Mouse (Mus musculus) liver, adult 2 months (tissue): ENCODE results near the gene Il23a. TPM values are rescaled to one million over a fixed set of nuclear protein-coding genes. Genes with fewer than 3 reads are reported as not detected.

Experiments used
- DNase-seq: peaks from one replicate; pipeline ENCODE4 v3.0.0-alpha.2; 2011; ENCODE audit warnings: low read depth, low spot score; ENCODE audit errors: extremely low read depth
- H3K27ac ChIP-seq: fragments of 200-500 bp; replicated peaks from 2 replicates; pipeline ENCODE4 v1.5.1; 2012; ENCODE audit warnings: low read depth, mild to moderate bottlenecking, control low read depth, inconsistent platforms, low read length; ENCODE audit not compliant: insufficient read depth
- H3K27me3 ChIP-seq: fragments of 200-500 bp; 2 replicates; pipeline ENCODE4 v1.6.1; 2012; ENCODE audit warnings: mild to moderate bottlenecking, moderate library complexity, low read length, inconsistent platforms; ENCODE audit not compliant: control insufficient read depth, insufficient read depth
- H3K36me3 ChIP-seq: fragments of 200-500 bp; 2 replicates; pipeline ENCODE4 v1.6.1; 2012; ENCODE audit warnings: low read length, inconsistent platforms; ENCODE audit not compliant: control insufficient read depth, insufficient read depth
- H3K4me1 ChIP-seq: fragments of 200-500 bp; 2 replicates; pipeline ENCODE4 v1.6.1; 2011; ENCODE audit warnings: low read length; ENCODE audit not compliant: control insufficient read depth, insufficient read depth
- H3K4me3 ChIP-seq: fragments of 200-500 bp; 2 replicates; pipeline ENCODE4 v1.5.1; 2011; ENCODE audit warnings: low read depth, mild to moderate bottlenecking, control low read depth, low read length, moderate library complexity; ENCODE audit not compliant: insufficient read depth
- H3K79me2 ChIP-seq: fragments of 200-500 bp; 2 replicates; pipeline ENCODE4 v1.6.1; 2012; ENCODE audit warnings: inconsistent platforms, mild to moderate bottlenecking, low read length, moderate library complexity; ENCODE audit not compliant: control insufficient read depth, insufficient read depth
- H3K9ac ChIP-seq: fragments of 200-500 bp; 2 replicates; pipeline ENCODE4 v1.6.1; 2012; ENCODE audit warnings: low read depth, mild to moderate bottlenecking, control low read depth, inconsistent platforms, low read length
- CTCF ChIP-seq: fragments of 200-500 bp; IDR thresholded peaks from 2 replicates; pipeline ENCODE4 v1.5.1; 2011; ENCODE audit warnings: low read depth, low read length, control low read depth
- POLR2A ChIP-seq: fragments of 200-500 bp; IDR thresholded peaks from 2 replicates; pipeline ENCODE4 v1.6.1; 2011; ENCODE audit warnings: low read length, control low read depth; ENCODE audit not compliant: insufficient read depth; ENCODE audit errors: extremely low read depth
- WGBS: fragments of 180-500 bp; shearing (Covaris S2); methylation state at CpG from one replicate; pipeline ENCODE4 v1.1.7; 2018; 5-methylcytosine and 5-hydroxymethylcytosine counted together
- polyA plus RNA-seq: library from polyadenylated mRNA; depleted of rRNA; stranded (reverse); fragments of >200 nt; gene quantifications from 2 replicates; pipeline ENCODE4 v1.2.3, GENCODE M21; 2012
- total RNA-seq: library from RNA; depleted of rRNA; stranded (reverse); fragments of >200 nt; gene quantifications from 2 replicates; pipeline ENCODE4 v1.2.3, GENCODE M21; 2014

Gene Il23a
- total and polyA plus RNA-seq, 2 experiments: not detected

GRCm38 (mm10) chr10:128310902-128311301 lies 12.3 kb upstream of the Il23a start:
- Histone ChIP-seq H3K79me2 (no peaks in the 10 kb centered on the region), H3K4me1 (no peaks in the 10 kb centered on the region), H3K4me3 (no peak overlapping the region), H3K27ac (no peak overlapping the region), H3K27me3 (no peaks in the 10 kb centered on the region), H3K9ac (no peak overlapping the region), H3K36me3 (peaks cover 40% of the 10 kb centered on the region)
- TF ChIP-seq CTCF (no peak), POLR2A (no peak)
- 80% methylated on average over 4 of the region's 4 CpGs for WGBS
- DNase-seq: no peak

DNA sequence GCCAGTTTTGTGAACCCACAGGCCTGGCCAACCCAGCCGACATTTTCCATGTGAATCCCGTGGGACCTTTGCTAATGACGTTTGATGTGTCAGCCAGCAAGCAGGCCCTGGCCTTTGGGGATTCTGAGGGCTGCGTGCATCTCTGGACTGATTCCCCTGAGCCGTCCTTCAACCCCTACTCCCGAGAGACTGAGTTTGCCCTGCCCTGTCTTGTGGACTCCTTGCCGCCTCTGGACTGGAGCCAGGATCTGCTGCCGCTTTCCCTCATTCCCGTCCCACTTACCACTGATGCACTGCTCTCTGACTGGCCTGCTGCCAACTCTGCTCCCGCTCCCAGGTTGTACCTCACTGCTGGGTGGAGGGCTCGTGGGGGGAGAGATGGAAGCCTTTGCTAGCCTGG lies 11.6 kb upstream of the Il23a start:
- TF ChIP-seq POLR2A (no peak), CTCF (no peak)
- Histone ChIP-seq H3K36me3 (peaks cover 34% of the 10 kb centered on the region), H3K79me2 (peaks cover 3% of the 10 kb centered on the region; the same call in 1 of the 2 replicates), H3K27me3 (no peaks in the 10 kb centered on the region), H3K9ac (no peak overlapping the region), H3K4me3 (no peak overlapping the region), H3K4me1 (no peaks in the 10 kb centered on the region), H3K27ac (no peak overlapping the region)
- WGBS: 88% methylated on average over 11 of the region's 11 CpGs
- DNase-seq: no peak

GRCm38 (mm10) chr10:128309654-128310053 lies 11.1 kb upstream of the Il23a start:
- Histone ChIP-seq H3K4me1 (no peaks in the 10 kb centered on the region), H3K27ac (no peak overlapping the region), H3K79me2 (peaks cover 3% of the 10 kb centered on the region; the same call in 1 of the 2 replicates), H3K9ac (no peak overlapping the region), H3K36me3 (peaks cover 29% of the 10 kb centered on the region), H3K4me3 (no peak overlapping the region), H3K27me3 (no peaks in the 10 kb centered on the region)
- no peak for TF ChIP-seq POLR2A
- no peak for TF ChIP-seq CTCF
- no peak for DNase-seq
- 95% methylated on average over 7 of the region's 7 CpGs for WGBS

DNA sequence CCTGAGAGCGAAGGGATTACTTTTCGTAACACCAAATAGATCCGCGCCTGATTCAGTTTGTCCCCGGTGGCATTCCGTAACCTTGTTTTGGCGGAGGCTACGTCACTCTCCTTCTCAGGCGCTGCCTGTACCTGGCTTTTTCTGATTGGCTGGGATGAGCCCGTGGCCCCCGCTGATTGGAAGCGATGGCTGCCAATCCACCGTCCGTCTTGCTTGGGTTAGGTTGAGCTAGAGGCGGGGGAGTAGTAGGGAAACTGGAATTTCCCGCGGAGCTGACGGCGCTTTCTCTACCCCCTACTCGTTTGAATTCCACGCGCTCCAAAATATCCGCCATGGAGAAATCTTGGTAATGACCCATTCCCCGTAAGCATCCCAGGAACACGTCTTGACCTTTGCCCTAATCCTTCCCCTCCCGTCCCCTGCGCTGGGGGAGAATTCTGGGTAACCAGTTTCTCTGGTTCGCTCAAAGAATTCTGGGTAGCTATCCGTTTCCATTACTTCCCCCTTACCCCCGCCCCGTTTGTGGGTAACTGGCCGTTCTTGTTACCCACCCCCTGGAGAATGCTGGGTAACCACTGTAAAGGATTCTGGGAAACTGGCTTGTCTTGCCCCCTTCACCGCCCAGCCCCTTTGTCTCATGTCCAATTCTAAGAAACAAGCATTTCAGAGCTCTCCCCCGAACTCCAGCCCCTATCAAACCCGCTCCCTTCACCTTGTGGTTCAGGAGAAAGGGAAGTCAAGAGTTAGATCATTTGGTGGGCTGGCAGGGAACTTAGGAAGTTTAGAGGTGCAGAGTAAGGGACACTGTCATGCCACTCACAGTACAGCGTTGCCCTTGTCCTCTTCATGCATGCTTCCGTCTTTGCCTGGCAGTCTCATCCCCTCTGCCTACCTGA lies 4.8 kb upstream of the Il23a start, which contains the start of gene Pan2:
Gene Pan2, plus strand, starts transcription at position 210 of the 896 bp plus-strand sequence.
- peak; percentile 96 for DNase-seq
- under 1% methylated on average over 37 of the region's 37 CpGs for WGBS
- Histone ChIP-seq H3K36me3 (peaks cover 3% of the 10 kb centered on the region; the same call in 1 of the 2 replicates), H3K4me3 (peak within 1 kb of the TSS; percentile 63), H3K4me1 (peaks cover 5% of the 10 kb centered on the region; the same call in 1 of the 2 replicates), H3K27ac (peak within 1 kb of the TSS; percentile 97), H3K9ac (peak within 1 kb of the TSS; percentile 80), H3K27me3 (no peaks in the 10 kb centered on the region), H3K79me2 (peaks cover 3% of the 10 kb centered on the region; the same call in 1 of the 2 replicates)
- TF ChIP-seq CTCF: no peak
- TF ChIP-seq POLR2A: 0 out of 2 replicates have a peak, but pooled peaks have one; percentile 10

DNA sequence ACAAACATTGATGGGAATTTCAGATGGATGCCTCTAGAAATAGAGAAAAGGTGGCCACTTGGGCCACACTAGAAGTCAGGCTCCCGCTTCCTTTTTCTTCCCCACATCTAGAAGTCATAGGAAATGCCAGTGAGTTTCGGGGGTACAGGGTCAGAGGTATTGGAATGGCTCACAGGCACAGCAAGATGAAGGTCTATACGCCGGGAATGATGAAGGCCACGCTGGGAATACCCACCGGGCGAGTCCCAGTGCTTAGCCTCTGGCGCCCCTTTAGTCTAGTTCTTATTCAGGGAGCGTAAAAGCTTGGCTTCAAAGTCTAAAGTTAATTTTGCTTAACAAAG lies 4.2 kb upstream of the Il23a start:
- peaks cover 3% of the 10 kb centered on the region; the same call in 1 of the 2 replicates for H3K79me2 ChIP-seq
- H3K36me3 ChIP-seq: no peaks in the 10 kb centered on the region
- DNase-seq: no peak
- peak overlapping the region; percentile 80 for H3K9ac ChIP-seq
- no peaks in the 10 kb centered on the region for H3K27me3 ChIP-seq
- H3K27ac ChIP-seq: peak overlapping the region; percentile 95
- peak overlapping the region; percentile 63 for H3K4me3 ChIP-seq
- no peak for TF ChIP-seq CTCF
- no peak for TF ChIP-seq POLR2A
- WGBS: 0% methylated on average over 9 of the region's 9 CpGs
- peaks cover 5% of the 10 kb centered on the region; the same call in 1 of the 2 replicates for H3K4me1 ChIP-seq
